Mouse (Mus musculus): ENCODE results near the gene Gipc1. TPM values are rescaled to one million over a fixed set of nuclear protein-coding genes. Genes with fewer than 3 reads are reported as not detected.

Gipc1 gene
- total and polyA plus RNA-seq, 2 experiments from 2014 or later = 74.2 to 111 TPM

- Histone ChIP-seq H3K4me2 (ENCODE audit: low read depth, low read length, poor library complexity, severe bottlenecking) (no peak within 1 kb of the TSS), H3K9me3 (ENCODE audit: low read length) (no peaks in the 10 kb centered on the region), H3K9ac (replicated peaks; ENCODE audit: low read length, poor library complexity, severe bottlenecking) (no peak within 1 kb of the TSS), H3K4me1 (ENCODE audit: insufficient read depth, low read length) (peaks cover 10% of the 10 kb centered on the region), H3K27me3 (ENCODE audit: insufficient read depth, low read length) (no peaks in the 10 kb centered on the region; the same call in 1 of the 2 replicates), H3K4me3 (ENCODE audit: low read depth, low read length) (no peak within 1 kb of the TSS), H3K36me3 (ENCODE audit: insufficient read depth, low read length) (peaks cover 24% of the 10 kb centered on the region), H3K27ac (ENCODE audit: low read depth, low read length) (0 out of 2 replicates have a peak within 1 kb of the TSS, but pooled peaks have one; percentile 26)
- DNase-seq (ENCODE audit: low spot score) = peak; percentile 44
- ATAC-seq (ENCODE audit: low FRiP score) = no peak
- TF ChIP-seq CTCF (IDR thresholded peaks at IDR 0.05) = no peak
- 38% methylated on average over 14 of the region's 14 CpGs for WGBS
These were observed 13.7 kb downstream of the Gipc1 start, which contains the start of gene Ptger1 for GRCm38 (mm10) chr8:83665969-83666865. Gene Ptger1 (plus strand): TSS chr8:83666678.

GRCm38 (mm10) chr8:83666866-83667234 lies 14.4 kb downstream of the Gipc1 start:
- no peak for DNase-seq (ENCODE audit: low spot score)

GRCm38 (mm10) chr8:83667526-83667925 lies 15.0 kb downstream of the Gipc1 start:
- ATAC-seq (ENCODE audit: low FRiP score) (no peak), DNase-seq (ENCODE audit: low spot score) (no peak)
- H3K9me3 ChIP-seq (ENCODE audit: low read length) = no peaks in the 10 kb centered on the region
- WGBS = 84% methylated on average over 10 of the region's 10 CpGs
- H3K36me3 ChIP-seq (ENCODE audit: insufficient read depth, low read length) = peaks cover 36% of the 10 kb centered on the region
- TF ChIP-seq CTCF (IDR thresholded peaks at IDR 0.05) = no peak
- 0 out of 2 replicates have a peak overlapping the region, but pooled peaks have one; percentile 62 for H3K27ac ChIP-seq (ENCODE audit: low read depth, low read length)
- peak overlapping the region; percentile 48; the same call in 1 of the 2 replicates for H3K4me2 ChIP-seq (ENCODE audit: low read depth, low read length, poor library complexity, severe bottlenecking)
- no peaks in the 10 kb centered on the region; the same call in 1 of the 2 replicates for H3K27me3 ChIP-seq (ENCODE audit: insufficient read depth, low read length)
- H3K9ac ChIP-seq (replicated peaks; ENCODE audit: low read length, poor library complexity, severe bottlenecking) = no peak overlapping the region
- peaks cover 10% of the 10 kb centered on the region for H3K4me1 ChIP-seq (ENCODE audit: insufficient read depth, low read length)
- peak overlapping the region; percentile 22; the same call in 1 of the 2 replicates for H3K4me3 ChIP-seq (ENCODE audit: low read depth, low read length)

More at GRCm38 (mm10) chr8:83666866-83667234, 14.4 kb downstream of the Gipc1 start:
- no peak for ATAC-seq (ENCODE audit: low FRiP score)
- peaks cover 10% of the 10 kb centered on the region for H3K4me1 ChIP-seq (ENCODE audit: insufficient read depth, low read length)
- WGBS = 82% methylated on average over 3 of the region's 3 CpGs
- H3K9me3 ChIP-seq (ENCODE audit: low read length) = no peaks in the 10 kb centered on the region
- no peaks in the 10 kb centered on the region; the same call in 1 of the 2 replicates for H3K27me3 ChIP-seq (ENCODE audit: insufficient read depth, low read length)
- H3K4me3 ChIP-seq (ENCODE audit: low read depth, low read length) = no peak overlapping the region
- no peak overlapping the region for H3K4me2 ChIP-seq (ENCODE audit: low read depth, low read length, poor library complexity, severe bottlenecking)
- TF ChIP-seq CTCF (IDR thresholded peaks at IDR 0.05) = no peak
- 0 out of 2 replicates have a peak overlapping the region, but pooled peaks have one; percentile 26 for H3K27ac ChIP-seq (ENCODE audit: low read depth, low read length)
- H3K9ac ChIP-seq (replicated peaks; ENCODE audit: low read length, poor library complexity, severe bottlenecking) = no peak overlapping the region
- peaks cover 30% of the 10 kb centered on the region for H3K36me3 ChIP-seq (ENCODE audit: insufficient read depth, low read length)

GRCm38 (mm10) chr8:83668010-83668916 lies 15.8 kb downstream of the Gipc1 start:
- TF ChIP-seq CTCF (IDR thresholded peaks at IDR 0.05) = peak; percentile 90
- peak overlapping the region; percentile 22 for H3K4me3 ChIP-seq (ENCODE audit: low read depth, low read length)
- peak; percentile 62 for ATAC-seq (ENCODE audit: low FRiP score)
- peak overlapping the region; percentile 62 for H3K27ac ChIP-seq (ENCODE audit: low read depth, low read length)
- peaks cover 44% of the 10 kb centered on the region for H3K36me3 ChIP-seq (ENCODE audit: insufficient read depth, low read length)
- H3K4me1 ChIP-seq (ENCODE audit: insufficient read depth, low read length) = peaks cover 10% of the 10 kb centered on the region
- no peaks in the 10 kb centered on the region for H3K9me3 ChIP-seq (ENCODE audit: low read length)
- H3K9ac ChIP-seq (replicated peaks; ENCODE audit: low read length, poor library complexity, severe bottlenecking) = peak overlapping the region; percentile 48
- peak overlapping the region; percentile 48 for H3K4me2 ChIP-seq (ENCODE audit: low read depth, low read length, poor library complexity, severe bottlenecking)
- H3K27me3 ChIP-seq (ENCODE audit: insufficient read depth, low read length) = no peaks in the 10 kb centered on the region; the same call in 1 of the 2 replicates
- 20% methylated on average over 79 of the region's 80 CpGs for WGBS
- peak; percentile 83 for DNase-seq (ENCODE audit: low spot score)

- Histone ChIP-seq H3K4me2 (ENCODE audit: low read depth, low read length, poor library complexity, severe bottlenecking) (no peak overlapping the region), H3K27ac (ENCODE audit: low read depth, low read length) (no peak overlapping the region)
These were observed 16.5 kb downstream of the Gipc1 start for GRCm38 (mm10) chr8:83669013-83669412.

More at GRCm38 (mm10) chr8:83669013-83669412, 16.5 kb downstream of the Gipc1 start:
- H3K4me1 ChIP-seq (ENCODE audit: insufficient read depth, low read length) = peaks cover 10% of the 10 kb centered on the region
- H3K4me3 ChIP-seq (ENCODE audit: low read depth, low read length) = no peak overlapping the region
- ATAC-seq (ENCODE audit: low FRiP score) (peak; percentile 1; the same call in 1 of the 2 replicates), DNase-seq (ENCODE audit: low spot score) (no peak)
- WGBS = 74% methylated on average over 16 of the region's 16 CpGs
- H3K36me3 ChIP-seq (ENCODE audit: insufficient read depth, low read length) = peaks cover 49% of the 10 kb centered on the region
- no peaks in the 10 kb centered on the region for H3K9me3 ChIP-seq (ENCODE audit: low read length)
- peak overlapping the region; percentile 48; the same call in 1 of the 2 replicates for H3K9ac ChIP-seq (replicated peaks; ENCODE audit: low read length, poor library complexity, severe bottlenecking)
- no peak for TF ChIP-seq CTCF (IDR thresholded peaks at IDR 0.05)
- H3K27me3 ChIP-seq (ENCODE audit: insufficient read depth, low read length) = no peaks in the 10 kb centered on the region; the same call in 1 of the 2 replicates

Measured in midbrain, postnatal 0 days (tissue).